Mouse (Mus musculus): ENCODE measurements around the gene Zdhhc1. TPM values are rescaled to one million over a fixed set of nuclear protein-coding genes. Genes with fewer than 3 reads are reported as not detected.

The Zdhhc1 gene
- total RNA-seq, 2 experiments from 2014 or later, result 9.6 to 11.2 TPM

DNA sequence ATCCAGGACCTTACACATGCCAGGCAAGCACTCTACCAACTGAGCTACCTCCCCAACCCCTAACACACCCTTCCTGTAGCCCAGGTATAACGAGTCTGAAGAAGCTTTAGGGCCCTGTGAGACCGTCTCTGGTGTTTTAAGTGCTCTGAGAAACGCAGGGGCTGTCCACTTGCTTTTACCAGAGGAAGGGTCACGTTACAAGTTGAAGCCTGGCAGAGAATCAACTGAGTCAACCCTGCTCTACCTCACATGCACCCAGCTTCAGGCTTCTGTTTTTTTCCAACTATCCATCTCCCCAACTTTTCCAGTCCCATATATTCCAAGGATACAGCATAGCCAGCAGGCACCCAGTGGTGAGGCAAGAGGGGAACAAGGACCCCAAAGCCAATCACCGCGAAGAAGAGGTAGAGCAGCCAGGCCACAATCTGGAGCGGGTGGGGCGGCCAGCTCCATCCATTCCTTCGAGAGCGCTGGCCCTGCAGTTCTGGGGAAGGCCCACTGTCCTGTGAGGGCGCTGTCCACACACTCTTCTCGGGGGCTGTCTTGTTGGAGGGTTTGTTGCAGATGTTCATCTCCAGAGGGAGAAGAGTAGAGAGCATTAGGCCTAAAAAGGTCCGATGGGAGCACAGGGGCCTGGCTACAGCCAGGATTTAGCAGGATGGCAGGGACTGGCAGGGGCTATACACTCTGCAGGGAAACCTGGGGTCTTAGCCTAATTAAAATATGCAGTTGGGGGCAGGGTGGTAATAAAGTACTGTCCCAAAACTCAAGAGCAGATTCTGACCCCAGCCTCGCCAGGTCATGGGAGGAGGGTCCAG is 13.3 kb downstream of the Zdhhc1 start:
- Histone ChIP-seq H3K27ac (peak overlapping the region; percentile 90), H3K4me3 (peak overlapping the region; percentile 31)
- intact Hi-C loops (cut with DNase I), result loop anchor here (1.0 to 5.0 kb wide), 3 partner anchors 34 to 71 kb away; partner anchors contain the start of gene Hsd11b2
- DNase-seq, result peak; percentile 85
- peak; percentile 88 for TF ChIP-seq CTCF (IDR thresholded peaks at IDR 0.05)

DNA sequence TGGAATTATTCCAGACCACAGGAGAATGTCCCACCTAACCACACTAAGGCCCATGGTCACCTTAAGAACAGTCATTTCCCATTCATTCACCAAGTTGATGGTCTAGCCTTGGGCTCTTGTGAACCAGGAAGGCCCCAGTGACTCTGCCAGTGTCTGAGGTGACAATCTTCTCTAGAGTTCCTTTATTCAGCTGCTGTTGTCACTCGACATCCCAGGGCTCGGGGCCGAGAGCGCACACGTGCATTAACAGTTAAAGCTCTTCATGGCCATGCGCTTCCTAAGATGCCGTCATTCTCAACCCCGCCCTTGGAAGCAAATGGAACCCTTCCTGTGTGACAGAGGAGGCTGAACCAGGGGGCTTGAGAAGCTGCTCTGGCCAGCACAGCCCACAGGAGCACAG is 14.6 kb downstream of the Zdhhc1 start:
- Histone ChIP-seq H3K27ac (no peak overlapping the region), H3K4me3 (no peak overlapping the region)
- no peak for TF ChIP-seq CTCF (IDR thresholded peaks at IDR 0.05)
- intact Hi-C loops (cut with DNase I), result loop anchor here (5.0 kb wide), 2 partner anchors 35 to 50 kb away; partner anchors contain the start of gene Hsd11b2
- peak; percentile 20 for DNase-seq

DNA sequence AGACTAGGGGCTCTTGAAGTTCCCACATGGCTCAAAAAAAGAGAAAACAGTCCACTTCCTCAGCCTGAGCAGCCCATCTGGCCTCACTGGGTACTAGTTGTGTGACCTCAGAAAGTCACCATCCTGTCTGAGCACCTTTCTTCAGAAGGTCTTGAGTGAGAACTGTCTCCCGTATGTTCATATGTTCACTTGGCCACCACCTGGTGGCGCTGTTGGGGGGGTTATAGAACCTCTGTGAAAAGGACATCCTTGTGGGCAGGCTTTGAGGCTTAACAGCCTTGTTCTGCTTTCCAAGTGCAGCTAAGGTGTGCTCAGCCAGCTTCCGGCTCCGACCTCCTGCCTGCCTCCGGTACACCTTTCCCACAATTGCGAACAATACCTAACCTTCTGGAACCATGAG is 15.2 kb downstream of the Zdhhc1 start:
- DNase-seq, result peak; percentile 69
- Histone ChIP-seq H3K4me3 (no peak overlapping the region), H3K27ac (no peak overlapping the region)
- peak; percentile 67 for TF ChIP-seq CTCF (IDR thresholded peaks at IDR 0.05)
- intact Hi-C loops (cut with DNase I), result loop anchor here (5.0 kb wide), 2 partner anchors 36 to 51 kb away; partner anchors contain the start of gene Hsd11b2

DNA sequence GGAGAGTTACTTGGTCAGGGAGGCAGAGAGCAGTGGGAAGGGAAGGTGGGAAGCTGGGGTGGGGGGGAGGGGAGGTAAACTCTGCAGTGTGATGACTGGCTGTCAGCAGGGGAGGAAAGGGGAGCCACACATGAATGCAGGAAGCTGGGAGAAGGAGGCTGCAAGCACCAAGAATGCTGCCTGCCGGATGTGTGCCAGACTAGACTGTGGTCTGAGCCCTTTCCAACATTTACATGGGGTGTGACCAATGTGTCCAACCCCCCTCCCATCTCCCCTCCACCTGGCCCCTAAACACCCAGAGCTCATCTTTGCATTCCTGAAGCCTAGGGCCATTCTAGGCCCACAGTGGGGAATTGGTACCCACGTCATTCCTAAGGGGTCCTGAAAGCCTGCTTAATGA is 15.7 kb downstream of the Zdhhc1 start:
- TF ChIP-seq CTCF (IDR thresholded peaks at IDR 0.05), result no peak
- no peak for DNase-seq
- Histone ChIP-seq H3K4me3 (no peak overlapping the region), H3K27ac (no peak overlapping the region)
- intact Hi-C loops (cut with DNase I), result loop anchor here (5.0 kb wide), 2 partner anchors 36 to 51 kb away; partner anchors contain the start of gene Hsd11b2

DNA sequence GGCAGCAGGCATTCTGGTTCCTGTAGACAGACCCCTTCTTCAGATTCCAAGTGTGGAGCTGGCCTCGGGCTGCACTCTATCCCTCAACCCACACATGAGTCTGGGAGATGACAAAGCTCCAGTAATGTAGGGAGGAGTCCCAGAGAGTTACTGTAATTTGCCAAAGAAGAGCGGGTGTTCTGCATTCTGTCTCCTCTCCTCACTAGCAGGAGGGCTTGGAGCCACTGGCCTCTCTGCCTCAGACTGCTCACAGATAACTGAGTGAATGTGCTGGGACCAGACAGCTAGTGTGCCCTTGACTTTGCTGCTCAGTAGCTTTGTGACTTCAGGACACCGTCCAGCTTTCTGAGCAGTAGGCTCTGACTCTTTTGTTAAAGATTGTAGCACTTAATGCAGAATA is 18.9 kb downstream of the Zdhhc1 start:
- Histone ChIP-seq H3K4me3 (no peak overlapping the region), H3K27ac (peak overlapping the region; percentile 32; the same call in 1 of the 2 replicates)
- intact Hi-C loops (cut with DNase I), result loop anchor here (2.0 kb wide), 1 partner anchor 119 kb away; no protein-coding TSS in a partner anchor
- TF ChIP-seq CTCF (IDR thresholded peaks at IDR 0.05), result no peak
- no peak for DNase-seq

DNA sequence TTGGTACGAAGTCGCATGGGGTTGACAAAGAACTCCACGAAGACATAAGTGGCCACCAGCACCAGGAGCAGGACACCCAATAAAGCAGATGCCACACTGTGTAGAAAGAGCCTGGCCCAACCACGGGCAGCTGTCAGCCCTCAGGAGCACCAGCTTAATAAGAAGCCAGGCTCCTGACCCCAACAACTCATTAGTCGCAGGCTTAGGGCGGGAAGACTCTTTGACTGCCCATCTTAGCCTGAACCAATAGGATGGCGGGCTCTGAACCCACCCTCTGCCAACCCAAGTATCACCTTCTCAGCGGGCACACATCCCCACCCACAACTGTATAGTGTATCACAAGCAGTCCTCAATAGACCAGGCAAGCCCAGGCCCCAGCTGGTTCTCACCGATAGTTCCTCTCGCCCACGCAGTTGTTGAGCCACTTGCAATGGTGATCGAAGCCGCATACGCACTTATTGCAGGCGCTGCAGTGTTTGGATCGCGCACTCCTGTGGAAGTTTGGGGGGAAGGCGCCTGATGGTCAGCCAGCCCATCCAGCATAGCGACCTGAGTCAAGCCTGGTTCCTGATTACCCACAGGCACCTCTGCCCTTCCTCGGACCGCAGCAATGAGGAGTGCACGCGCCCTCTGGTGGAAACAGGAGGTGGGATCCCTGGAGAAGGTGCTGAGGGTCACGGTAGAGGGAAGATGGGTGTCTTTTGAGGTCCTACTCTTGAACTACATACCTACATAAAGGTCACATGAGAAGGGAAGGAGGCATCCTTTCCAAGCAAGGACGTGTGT is 19.9 kb downstream of the Zdhhc1 start:
- peak; percentile 88 for TF ChIP-seq CTCF (IDR thresholded peaks at IDR 0.05)
- intact Hi-C loops (cut with DNase I), result loop anchor here (2.0 kb wide), 1 partner anchor 118 kb away; no protein-coding TSS in a partner anchor
- peak; percentile 80 for DNase-seq

DNA sequence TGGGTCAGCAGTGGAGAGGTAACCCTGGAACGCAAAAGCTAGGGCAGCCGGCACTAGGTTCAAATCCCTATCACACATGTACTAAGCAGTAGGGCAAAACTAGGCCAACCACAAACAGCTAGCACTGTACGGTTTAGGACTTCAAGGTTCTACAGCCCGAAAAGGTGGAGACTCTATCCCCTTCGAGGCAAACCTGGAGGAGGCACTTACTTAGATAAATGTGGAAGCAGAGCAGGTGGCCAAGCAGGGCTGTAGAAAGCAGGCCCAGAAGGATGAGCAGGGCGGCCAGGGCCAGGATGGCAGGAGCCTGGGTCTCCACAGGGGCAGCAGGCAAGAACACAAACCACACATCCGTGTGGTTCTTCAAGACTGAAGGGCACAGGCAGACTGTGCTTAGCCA is 20.5 kb downstream of the Zdhhc1 start:
- intact Hi-C loops (cut with DNase I), result loop anchor here (2.0 kb wide), 1 partner anchor 117 kb away; no protein-coding TSS in a partner anchor
- no peak overlapping the region for H3K4me3 ChIP-seq
- no peak for TF ChIP-seq CTCF (IDR thresholded peaks at IDR 0.05)
- DNase-seq, result no peak
- peak overlapping the region; percentile 82 for H3K27ac ChIP-seq

More for the DNA sequence above, 19.9 kb downstream of the Zdhhc1 start:
- Histone ChIP-seq H3K27ac (peak overlapping the region; percentile 82), H3K4me3 (peak overlapping the region; percentile 57)

DNA sequence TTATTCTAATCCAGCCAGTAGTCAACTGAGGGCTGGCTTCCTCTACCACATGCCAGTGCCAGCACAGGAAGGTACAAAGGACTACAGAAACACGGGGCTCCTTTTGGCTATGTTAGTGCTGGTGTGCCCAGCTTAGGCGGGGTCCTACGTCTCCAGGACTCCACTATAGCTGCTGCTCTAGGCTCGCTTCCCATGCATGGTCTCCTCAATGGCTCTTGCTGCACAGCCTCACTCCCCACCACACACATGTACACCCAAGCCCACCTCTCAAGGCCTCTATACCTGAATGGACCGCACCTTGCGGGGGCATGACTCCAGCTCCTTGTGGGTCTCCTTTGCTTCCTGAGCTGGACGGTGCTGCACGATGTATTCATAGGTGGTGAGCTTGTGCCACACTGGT is 21.0 kb downstream of the Zdhhc1 start:
- no peak for TF ChIP-seq CTCF (IDR thresholded peaks at IDR 0.05)
- Histone ChIP-seq H3K4me3 (no peak overlapping the region), H3K27ac (peak overlapping the region; percentile 82)
- intact Hi-C loops (cut with DNase I), result loop anchor here (2.0 kb wide), 1 partner anchor 117 kb away; no protein-coding TSS in a partner anchor
- no peak for DNase-seq

DNA sequence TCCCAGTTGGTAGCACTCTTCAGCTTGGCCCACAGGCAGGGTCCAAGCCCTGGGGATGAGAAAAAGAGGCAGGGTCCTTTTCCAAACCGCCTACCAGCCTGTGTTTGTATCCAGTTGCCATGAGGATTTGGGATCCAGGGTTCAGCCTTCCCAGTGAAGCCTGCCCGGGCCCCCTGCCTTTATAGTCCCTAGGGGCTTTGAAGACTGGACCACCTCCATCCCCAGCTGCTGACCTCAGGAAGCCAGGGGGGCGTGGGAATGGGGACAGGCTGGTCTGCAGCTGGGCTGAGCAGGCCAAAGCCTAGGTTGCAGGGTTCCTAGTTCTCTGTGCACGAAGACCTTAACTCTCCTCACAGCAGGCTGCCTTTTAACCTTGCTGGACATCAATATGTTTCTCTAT is 21.4 kb downstream of the Zdhhc1 start:
- peak; percentile 78 for DNase-seq
- Histone ChIP-seq H3K4me3 (peak overlapping the region; percentile 53), H3K27ac (peak overlapping the region; percentile 82)
- no peak for TF ChIP-seq CTCF (IDR thresholded peaks at IDR 0.05)
- intact Hi-C loops (cut with DNase I), result no loop called here

DNA sequence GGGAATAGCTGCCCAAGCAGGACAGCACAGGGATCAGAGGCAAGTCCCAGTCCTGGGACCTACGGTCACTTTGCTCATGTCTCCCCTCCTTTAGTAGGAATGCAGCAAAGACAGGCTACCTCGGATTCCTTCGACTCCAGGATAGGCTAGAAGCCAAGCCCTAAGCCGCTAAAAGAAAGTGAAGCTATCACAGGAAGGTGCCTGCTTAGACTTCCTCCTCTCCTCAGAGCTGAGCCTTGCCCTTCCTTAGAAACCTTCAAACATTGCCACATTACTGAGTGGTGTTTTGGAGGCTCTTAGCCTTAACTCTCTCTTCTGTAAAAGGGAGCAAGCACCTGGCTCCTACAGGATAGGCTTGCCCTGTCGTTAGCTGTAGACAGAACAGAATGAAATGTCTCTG is 22.0 kb downstream of the Zdhhc1 start:
- no peak for DNase-seq
- Histone ChIP-seq H3K4me3 (peak overlapping the region; percentile 53), H3K27ac (peak overlapping the region; percentile 82)
- no peak for TF ChIP-seq CTCF (IDR thresholded peaks at IDR 0.05)
- intact Hi-C loops (cut with DNase I), result no loop called here

DNA sequence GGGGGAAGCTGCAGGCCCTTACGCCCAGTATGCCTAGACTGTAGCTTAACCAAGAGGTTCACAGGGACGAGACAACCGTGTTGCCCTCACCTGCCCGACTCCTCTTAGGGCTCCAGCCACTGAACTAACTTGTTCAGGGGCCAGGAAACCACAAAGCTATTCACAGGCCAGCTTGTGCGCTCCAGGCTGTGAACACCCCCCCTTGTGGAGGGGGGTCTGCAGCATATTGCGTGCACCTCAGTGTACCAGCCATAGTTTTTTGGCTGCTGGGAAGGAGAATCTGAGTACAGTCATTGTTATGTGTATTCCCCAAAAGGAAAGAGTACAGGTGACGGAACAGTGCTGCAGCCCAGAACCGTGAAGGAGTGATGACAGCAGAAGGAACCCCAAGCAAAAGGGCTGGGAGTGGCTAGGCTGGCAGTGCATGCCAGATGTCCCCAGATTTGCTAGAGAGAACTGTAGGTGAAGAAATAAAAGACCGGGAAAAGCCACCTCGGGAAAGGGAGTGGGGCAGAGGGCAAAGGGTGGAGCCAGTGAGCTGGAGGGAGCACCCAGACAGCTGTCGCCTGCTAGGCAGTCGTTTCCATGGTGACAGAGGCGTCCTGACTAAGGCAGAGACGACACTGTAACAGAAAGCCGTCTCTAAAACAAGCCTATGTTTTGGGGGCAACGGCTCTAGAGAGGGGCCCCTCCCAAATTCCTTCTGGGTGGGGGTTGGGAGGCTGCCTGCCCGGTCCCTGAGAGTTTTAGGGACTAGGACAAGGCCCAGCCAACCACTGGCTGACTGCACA is 22.7 kb downstream of the Zdhhc1 start:
- peak; percentile 75 for DNase-seq
- Histone ChIP-seq H3K4me3 (peak overlapping the region; percentile 53), H3K27ac (peak overlapping the region; percentile 82)
- intact Hi-C loops (cut with DNase I), result no loop called here
- TF ChIP-seq CTCF (IDR thresholded peaks at IDR 0.05), result no peak

DNA sequence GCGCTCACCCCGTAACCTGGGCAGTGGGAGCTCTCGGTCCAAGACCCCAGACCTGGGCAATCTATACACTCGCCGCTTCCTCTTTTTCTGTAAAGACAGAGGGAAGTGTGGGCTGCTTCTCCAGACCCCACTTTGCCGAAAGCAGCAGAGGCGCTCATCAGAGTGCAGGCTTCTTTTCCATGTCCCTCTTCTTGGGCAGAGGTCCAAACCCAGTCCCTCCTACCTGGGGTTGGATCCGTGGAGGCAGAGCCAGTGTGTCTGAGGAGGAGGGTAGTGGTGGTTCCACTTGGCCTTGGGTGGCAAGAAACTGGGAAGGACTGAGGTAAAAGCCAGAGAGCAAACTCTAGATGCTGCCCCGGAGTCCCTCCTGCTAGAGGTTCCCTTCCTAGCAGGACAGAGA is 23.7 kb downstream of the Zdhhc1 start:
- TF ChIP-seq CTCF (IDR thresholded peaks at IDR 0.05), result no peak
- H3K4me3 ChIP-seq, result no peak overlapping the region
- intact Hi-C loops (cut with DNase I), result no loop called here
- DNase-seq, result peak; percentile 22
- H3K27ac ChIP-seq, result peak overlapping the region; percentile 82
